Mouse (Mus musculus): ENCODE measurements around the gene Slc6a9. TPM values are rescaled to one million over a fixed set of nuclear protein-coding genes. Genes with fewer than 3 reads are reported as not detected.
A peak's percentile ranks its signal among the peaks of the same experiment; 100 is the strongest.

The Slc6a9 gene
- polyA plus RNA-seq, 1 experiment from 2014 or later = 9.2 TPM

- Histone ChIP-seq H3K36me3 (ENCODE audit: control insufficient read depth, insufficient read depth, low read length) (peaks cover 9% of the 10 kb centered on the region; the same call in 1 of the 2 replicates), H3K9me3 (ENCODE audit: control insufficient read depth, low read length) (no peaks in the 10 kb centered on the region), H3K27me3 (ENCODE audit: control insufficient read depth, insufficient read depth, low read depth, low read length) (no peaks in the 10 kb centered on the region), H3K27ac (ENCODE audit: low read length) (no peak overlapping the region), H3K4me1 (replicated peaks; ENCODE audit: control insufficient read depth, insufficient read depth, low read length) (peaks cover 27% of the 10 kb centered on the region), H3K4me2 (ENCODE audit: low read depth, low read length) (peak overlapping the region; percentile 100), H3K9ac (ENCODE audit: low read length) (peak overlapping the region; percentile 86), H3K4me3 (ENCODE audit: low read length) (peak overlapping the region; percentile 83)
- ATAC-seq (ENCODE audit: low read depth) = no peak
- 2% methylated on average over 19 of the region's 19 CpGs for WGBS
These were observed 81.3 kb downstream of the Slc6a9 start for GRCm38 (mm10) chr4:117915489-117916105.

- H3K36me3 ChIP-seq (ENCODE audit: control insufficient read depth, insufficient read depth, low read length) = peaks cover 9% of the 10 kb centered on the region; the same call in 1 of the 2 replicates
- H3K4me2 ChIP-seq (ENCODE audit: low read depth, low read length) = no peak overlapping the region
- no peaks in the 10 kb centered on the region for H3K9me3 ChIP-seq (ENCODE audit: control insufficient read depth, low read length)
- no peak for ATAC-seq (ENCODE audit: low read depth)
- H3K4me3 ChIP-seq (ENCODE audit: low read length) = no peak overlapping the region
- no peak overlapping the region for H3K9ac ChIP-seq (ENCODE audit: low read length)
- peaks cover 27% of the 10 kb centered on the region for H3K4me1 ChIP-seq (replicated peaks; ENCODE audit: control insufficient read depth, insufficient read depth, low read length)
- no peaks in the 10 kb centered on the region for H3K27me3 ChIP-seq (ENCODE audit: control insufficient read depth, insufficient read depth, low read depth, low read length)
- WGBS = 62% methylated on average over 5 of the region's 5 CpGs
- no peak overlapping the region for H3K27ac ChIP-seq (ENCODE audit: low read length)
These were observed 82.1 kb downstream of the Slc6a9 start for GRCm38 (mm10) chr4:117916386-117916785.

DNA sequence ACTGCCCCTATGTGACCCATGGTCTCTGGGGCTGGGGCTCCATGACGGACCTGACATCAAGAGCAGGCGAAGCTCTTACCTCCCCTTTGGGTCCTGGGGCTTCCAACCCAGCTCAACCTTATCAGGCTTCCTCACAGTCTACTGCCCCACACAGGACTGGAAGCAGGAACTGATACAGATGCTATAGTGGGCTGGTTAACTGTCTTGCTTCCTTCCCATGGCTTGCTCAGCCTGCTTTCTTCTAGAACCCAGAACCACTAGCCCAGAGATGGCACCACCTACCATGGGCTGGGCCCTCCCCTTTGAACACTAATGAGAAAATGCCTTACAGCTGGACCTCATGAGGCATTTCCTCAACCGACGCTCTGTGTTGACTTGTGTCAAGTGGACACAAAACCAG, 83.1 kb downstream of the Slc6a9 start:
- 79% methylated on average over 4 of the region's 4 CpGs for WGBS
- no peaks in the 10 kb centered on the region for H3K36me3 ChIP-seq (ENCODE audit: control insufficient read depth, insufficient read depth, low read length)
- no peak overlapping the region for H3K27ac ChIP-seq (ENCODE audit: low read length)
- H3K4me3 ChIP-seq (ENCODE audit: low read length) = no peak overlapping the region
- no peak for ATAC-seq (ENCODE audit: low read depth)
- H3K4me1 ChIP-seq (replicated peaks; ENCODE audit: control insufficient read depth, insufficient read depth, low read length) = peaks cover 25% of the 10 kb centered on the region
- no peaks in the 10 kb centered on the region for H3K27me3 ChIP-seq (ENCODE audit: control insufficient read depth, insufficient read depth, low read depth, low read length)
- no peak overlapping the region for H3K9ac ChIP-seq (ENCODE audit: low read length)
- no peaks in the 10 kb centered on the region for H3K9me3 ChIP-seq (ENCODE audit: control insufficient read depth, low read length)
- H3K4me2 ChIP-seq (ENCODE audit: low read depth, low read length) = no peak overlapping the region

- no peaks in the 10 kb centered on the region for H3K9me3 ChIP-seq (ENCODE audit: control insufficient read depth, low read length)
- no peak overlapping the region for H3K9ac ChIP-seq (ENCODE audit: low read length)
- no peak overlapping the region for H3K4me3 ChIP-seq (ENCODE audit: low read length)
- H3K4me2 ChIP-seq (ENCODE audit: low read depth, low read length) = no peak overlapping the region
- peak overlapping the region; percentile 24 for H3K27ac ChIP-seq (ENCODE audit: low read length)
- peaks cover 22% of the 10 kb centered on the region for H3K4me1 ChIP-seq (replicated peaks; ENCODE audit: control insufficient read depth, insufficient read depth, low read length)
- no peaks in the 10 kb centered on the region for H3K36me3 ChIP-seq (ENCODE audit: control insufficient read depth, insufficient read depth, low read length)
- no peaks in the 10 kb centered on the region for H3K27me3 ChIP-seq (ENCODE audit: control insufficient read depth, insufficient read depth, low read depth, low read length)
- WGBS = 86% methylated on average over 4 of the region's 4 CpGs
- no peak for ATAC-seq (ENCODE audit: low read depth)
These were observed 83.5 kb downstream of the Slc6a9 start for GRCm38 (mm10) chr4:117917847-117918246.

DNA sequence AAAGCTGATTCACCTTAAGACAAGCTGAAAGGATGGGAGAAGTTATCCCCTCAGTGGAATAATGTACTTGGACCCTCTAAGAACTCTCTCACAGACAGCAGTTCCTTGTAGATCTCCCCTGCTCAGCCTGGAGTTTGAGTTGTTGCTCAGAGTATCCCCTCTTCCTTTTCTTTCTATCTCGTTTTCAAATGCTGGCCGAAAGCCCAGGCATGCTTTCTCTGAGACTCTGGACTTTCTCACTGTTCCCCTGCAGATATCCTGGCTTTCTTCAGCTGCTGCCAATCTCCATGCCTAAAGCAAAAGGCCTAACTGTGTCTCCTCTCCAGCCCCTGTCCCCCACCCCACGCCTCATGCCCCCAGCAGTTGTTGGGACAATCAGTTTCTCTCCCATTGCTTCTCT, 84.0 kb downstream of the Slc6a9 start:
- Histone ChIP-seq H3K27ac (ENCODE audit: low read length) (peak overlapping the region; percentile 30), H3K4me3 (ENCODE audit: low read length) (no peak overlapping the region), H3K9me3 (ENCODE audit: control insufficient read depth, low read length) (no peaks in the 10 kb centered on the region), H3K27me3 (ENCODE audit: control insufficient read depth, insufficient read depth, low read depth, low read length) (no peaks in the 10 kb centered on the region), H3K4me2 (ENCODE audit: low read depth, low read length) (no peak overlapping the region), H3K9ac (ENCODE audit: low read length) (no peak overlapping the region), H3K4me1 (replicated peaks; ENCODE audit: control insufficient read depth, insufficient read depth, low read length) (peaks cover 18% of the 10 kb centered on the region), H3K36me3 (ENCODE audit: control insufficient read depth, insufficient read depth, low read length) (no peaks in the 10 kb centered on the region)
- 45% methylated on average over 3 of the region's 3 CpGs for WGBS
- ATAC-seq (ENCODE audit: low read depth) = no peak

- 72% methylated on average over 5 of the region's 5 CpGs for WGBS
- H3K27me3 ChIP-seq (ENCODE audit: control insufficient read depth, insufficient read depth, low read depth, low read length) = no peaks in the 10 kb centered on the region
- no peak for ATAC-seq (ENCODE audit: low read depth)
- no peaks in the 10 kb centered on the region for H3K36me3 ChIP-seq (ENCODE audit: control insufficient read depth, insufficient read depth, low read length)
- H3K4me3 ChIP-seq (ENCODE audit: low read length) = no peak overlapping the region
- no peak overlapping the region for H3K4me2 ChIP-seq (ENCODE audit: low read depth, low read length)
- no peak overlapping the region for H3K9ac ChIP-seq (ENCODE audit: low read length)
- no peaks in the 10 kb centered on the region for H3K9me3 ChIP-seq (ENCODE audit: control insufficient read depth, low read length)
- peaks cover 13% of the 10 kb centered on the region for H3K4me1 ChIP-seq (replicated peaks; ENCODE audit: control insufficient read depth, insufficient read depth, low read length)
- no peak overlapping the region for H3K27ac ChIP-seq (ENCODE audit: low read length)
These were observed 84.5 kb downstream of the Slc6a9 start for GRCm38 (mm10) chr4:117918762-117919161.

- 91% methylated on average over 2 of the region's 2 CpGs for WGBS
- H3K4me1 ChIP-seq (replicated peaks; ENCODE audit: control insufficient read depth, insufficient read depth, low read length) = peaks cover 2% of the 10 kb centered on the region; the same call in 1 of the 2 replicates
- ATAC-seq (ENCODE audit: low read depth) = no peak
- H3K4me2 ChIP-seq (ENCODE audit: low read depth, low read length) = no peak overlapping the region
- no peak overlapping the region for H3K27ac ChIP-seq (ENCODE audit: low read length)
- H3K36me3 ChIP-seq (ENCODE audit: control insufficient read depth, insufficient read depth, low read length) = no peaks in the 10 kb centered on the region
- no peak overlapping the region for H3K4me3 ChIP-seq (ENCODE audit: low read length)
- peaks cover 8% of the 10 kb centered on the region; the same call in 1 of the 2 replicates for H3K27me3 ChIP-seq (ENCODE audit: control insufficient read depth, insufficient read depth, low read depth, low read length)
- H3K9ac ChIP-seq (ENCODE audit: low read length) = no peak overlapping the region
- no peaks in the 10 kb centered on the region for H3K9me3 ChIP-seq (ENCODE audit: control insufficient read depth, low read length)
These were observed 87.1 kb downstream of the Slc6a9 start for GRCm38 (mm10) chr4:117921358-117921757.

DNA sequence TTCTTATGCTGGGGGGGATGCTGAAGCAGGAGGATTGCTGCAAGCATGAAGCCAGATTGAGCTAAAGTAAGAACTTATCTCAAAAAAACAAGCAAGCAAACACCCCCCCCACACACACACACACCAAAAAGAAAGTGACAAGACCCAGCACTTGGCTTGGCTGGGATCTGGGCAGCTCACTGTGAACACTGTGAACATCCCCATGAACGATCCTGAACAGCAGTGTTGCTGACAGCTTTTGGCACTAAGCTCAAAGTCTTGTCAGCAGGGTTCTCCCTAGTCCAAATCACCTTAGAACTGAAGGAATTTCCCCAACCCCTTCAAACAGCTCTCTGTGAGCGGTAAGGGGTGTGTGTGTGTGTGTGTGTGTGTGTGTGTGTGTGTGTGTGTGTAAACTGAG, 89.1 kb downstream of the Slc6a9 start:
- Histone ChIP-seq H3K9ac (ENCODE audit: low read length) (no peak overlapping the region), H3K27me3 (ENCODE audit: control insufficient read depth, insufficient read depth, low read depth, low read length) (peaks cover 26% of the 10 kb centered on the region), H3K4me1 (replicated peaks; ENCODE audit: control insufficient read depth, insufficient read depth, low read length) (peaks cover 5% of the 10 kb centered on the region), H3K4me2 (ENCODE audit: low read depth, low read length) (no peak overlapping the region), H3K36me3 (ENCODE audit: control insufficient read depth, insufficient read depth, low read length) (no peaks in the 10 kb centered on the region), H3K4me3 (ENCODE audit: low read length) (no peak overlapping the region), H3K27ac (ENCODE audit: low read length) (no peak overlapping the region), H3K9me3 (ENCODE audit: control insufficient read depth, low read length) (no peaks in the 10 kb centered on the region)
- ATAC-seq (ENCODE audit: low read depth) = no peak
- 16% methylated on average over 2 of the region's 2 CpGs for WGBS

Measured in lung, embryonic 16.5 days (tissue).